Mouse (Mus musculus) CH12.LX (cell line): ENCODE results near the gene Ptpn21. TPM values are rescaled to one million over a fixed set of nuclear protein-coding genes. Genes with fewer than 3 reads are reported as not detected.

Source experiments
- DNase-seq: peaks from one replicate; pipeline ENCODE4 v3.0.0-alpha.2; 2013; ENCODE audit errors: extremely low read depth
- H3K27ac ChIP-seq: 2 replicates; pipeline ENCODE4 v1.5.1; 2012; ENCODE audit warnings: low read depth, mild to moderate bottlenecking, control low read depth, moderate library complexity; ENCODE audit not compliant: insufficient read depth
- H3K27me3 ChIP-seq: replicated peaks from 2 replicates; pipeline ENCODE3; 2012; ENCODE audit warnings: inconsistent platforms
- H3K36me3 ChIP-seq, 2 experiments: replicated peaks in 1 of 2; 2 replicates each; pipeline versions ENCODE3 to v1.6.1; 2012; ENCODE audit warnings: inconsistent platforms in 1 of 2, low read length in 1 of 2, mild to moderate bottlenecking in 1 of 2, mixed read lengths in 1 of 2, moderate library complexity in 1 of 2; ENCODE audit not compliant: control insufficient read depth in 1 of 2, insufficient read depth in 1 of 2
- H3K4me1 ChIP-seq, 2 experiments: 2 replicates each; pipeline ENCODE4 v1.6.1; 2012; ENCODE audit warnings: inconsistent platforms in 1 of 2, moderate library complexity in 1 of 2; ENCODE audit not compliant: insufficient read depth in 2 of 2, control insufficient read depth in 1 of 2
- H3K4me2 ChIP-seq: 2 replicates; pipeline ENCODE4 v1.6.1; 2012; ENCODE audit warnings: low read depth, mild to moderate bottlenecking, control low read depth; ENCODE audit not compliant: poor library complexity, insufficient read depth, severe bottlenecking
- H3K4me3 ChIP-seq, 3 experiments: fragments of 150-350 bp in 1 of 3; sonication (generic) in 1 of 3; replicated peaks in 1 of 3; 2 replicates each; pipeline versions ENCODE3 to v1.5.1; 2011 to 2012; ENCODE audit warnings: low read depth in 2 of 3, low read length in 2 of 3, mild to moderate bottlenecking in 2 of 3, moderate library complexity in 2 of 3, control low read depth in 1 of 3, improper control_type of control experiment in 1 of 3, inconsistent platforms in 1 of 3, mixed read lengths in 1 of 3; ENCODE audit not compliant: poor library complexity in 1 of 3
- H3K79me2 ChIP-seq: replicated peaks from 2 replicates; pipeline ENCODE4 v1.6.1; 2012; ENCODE audit warnings: mild to moderate bottlenecking, moderate library complexity; ENCODE audit not compliant: control insufficient read depth, poor library complexity, insufficient read depth, severe bottlenecking; ENCODE audit errors: extremely low read depth
- H3K9ac ChIP-seq: 2 replicates; pipeline ENCODE4 v1.6.1; 2012; ENCODE audit warnings: low read depth, mild to moderate bottlenecking, control low read depth, moderate library complexity; ENCODE audit not compliant: insufficient read depth
- H3K9me3 ChIP-seq: replicated peaks from 2 replicates; pipeline ENCODE3; 2012; ENCODE audit warnings: low read length, inconsistent platforms, mixed read lengths
- CHD2 ChIP-seq: IDR thresholded peaks from 2 replicates; pipeline ENCODE4 v1.6.1; 2011; ENCODE audit warnings: low read length, improper control_type of control experiment
- CTCF ChIP-seq, 2 experiments: IDR thresholded peaks in 1 of 2; conservative IDR thresholded peaks in 1 of 2; 2 replicates each; pipeline ENCODE4 v1.5.1; 2011 to 2012; ENCODE audit warnings: low read depth in 2 of 2, low read length in 2 of 2, improper control_type of control experiment in 1 of 2, inconsistent platforms in 1 of 2, mild to moderate bottlenecking in 1 of 2, moderate library complexity in 1 of 2
- E2F4 ChIP-seq: IDR thresholded peaks from 2 replicates; pipeline ENCODE4 v1.6.1; 2011; ENCODE audit warnings: low read depth, low read length, improper control_type of control experiment; ENCODE audit not compliant: insufficient replicate concordance
- GABPA ChIP-seq: IDR thresholded peaks from 2 replicates; pipeline ENCODE4 v1.6.1; 2012; ENCODE audit warnings: low read depth, low read length, improper control_type of control experiment, inconsistent platforms; ENCODE audit not compliant: insufficient replicate concordance
- HCFC1 ChIP-seq: IDR thresholded peaks from 2 replicates; pipeline ENCODE4 v1.6.1; 2012; ENCODE audit warnings: low read depth, mild to moderate bottlenecking, inconsistent platforms, low read length, improper control_type of control experiment
- IRF4 ChIP-seq: IDR thresholded peaks from 2 replicates; pipeline ENCODE4 v1.6.1; 2014; ENCODE audit warnings: low read depth, mild to moderate bottlenecking, inconsistent platforms, low read length, improper control_type of control experiment
- JUN ChIP-seq: IDR thresholded peaks from 2 replicates; pipeline ENCODE4 v1.6.1; 2011; ENCODE audit warnings: low read depth, mild to moderate bottlenecking, low read length, improper control_type of control experiment, moderate library complexity; ENCODE audit not compliant: insufficient read depth
- JUND ChIP-seq: conservative IDR thresholded peaks from 2 replicates; pipeline ENCODE4 v1.6.1; 2011; ENCODE audit warnings: low read depth, low read length, improper control_type of control experiment
- KAT2A ChIP-seq: IDR thresholded peaks from 2 replicates; pipeline ENCODE4 v1.6.1; 2012; ENCODE audit warnings: low read length, improper control_type of control experiment, inconsistent platforms; ENCODE audit not compliant: insufficient replicate concordance
- MAFK ChIP-seq: IDR thresholded peaks from 2 replicates; pipeline ENCODE4 v1.6.1; 2011; ENCODE audit warnings: low read length, improper control_type of control experiment; ENCODE audit not compliant: insufficient replicate concordance
- MAZ ChIP-seq: IDR thresholded peaks from 2 replicates; pipeline ENCODE4 v1.6.1; 2012; ENCODE audit warnings: low read depth, mild to moderate bottlenecking, inconsistent platforms, low read length, improper control_type of control experiment, moderate library complexity
- MEF2A ChIP-seq: IDR thresholded peaks from 2 replicates; pipeline ENCODE4 v1.6.1; 2014; ENCODE audit warnings: low read depth, mild to moderate bottlenecking, inconsistent platforms, low read length, improper control_type of control experiment, borderline replicate concordance
- MXI1 ChIP-seq: IDR thresholded peaks from 2 replicates; pipeline ENCODE4 v1.6.1; 2011; ENCODE audit warnings: mild to moderate bottlenecking, low read depth, low read length, improper control_type of control experiment
- NELFE ChIP-seq: IDR thresholded peaks from 2 replicates; pipeline ENCODE4 v1.6.1; 2011; ENCODE audit warnings: low read depth, low read length, improper control_type of control experiment
- NRF1 ChIP-seq: IDR thresholded peaks from 2 replicates; pipeline ENCODE4 v1.6.1; 2014; ENCODE audit warnings: low read depth, mild to moderate bottlenecking, inconsistent platforms, low read length, improper control_type of control experiment, moderate library complexity
- POLR2AphosphoS2 ChIP-seq: IDR thresholded peaks from 2 replicates; pipeline ENCODE4 v1.6.1; 2011; ENCODE audit warnings: low read depth, low read length, improper control_type of control experiment
- RAD21 ChIP-seq: IDR thresholded peaks from 2 replicates; pipeline ENCODE4 v1.6.1; 2011; ENCODE audit warnings: low read depth, mild to moderate bottlenecking, low read length, improper control_type of control experiment, moderate library complexity
- SIN3A ChIP-seq: IDR thresholded peaks from 2 replicates; pipeline ENCODE4 v1.6.1; 2012; ENCODE audit warnings: low read length, improper control_type of control experiment, inconsistent platforms
- SMC3 ChIP-seq: IDR thresholded peaks from 2 replicates; pipeline ENCODE4 v1.6.1; 2011; ENCODE audit warnings: low read depth, low read length, improper control_type of control experiment
- TCF12 ChIP-seq: IDR thresholded peaks from 2 replicates; pipeline ENCODE4 v1.6.1; 2014; ENCODE audit warnings: low read depth, mild to moderate bottlenecking, inconsistent platforms, low read length, improper control_type of control experiment
- USF1 ChIP-seq: IDR thresholded peaks from 2 replicates; pipeline ENCODE4 v1.6.1; 2014; ENCODE audit warnings: low read depth, mild to moderate bottlenecking, inconsistent platforms, low read length, improper control_type of control experiment
- USF2 ChIP-seq: conservative IDR thresholded peaks from 2 replicates; pipeline ENCODE4 v1.6.1; 2011; ENCODE audit warnings: low read depth, low read length, improper control_type of control experiment
- ZC3H11A ChIP-seq: IDR thresholded peaks from 2 replicates; pipeline ENCODE4 v1.6.1; 2012; ENCODE audit warnings: low read depth, mild to moderate bottlenecking, inconsistent platforms, low read length, improper control_type of control experiment
- ZKSCAN1 ChIP-seq: IDR thresholded peaks from 2 replicates; pipeline ENCODE4 v1.6.1; 2012; ENCODE audit warnings: low read depth, inconsistent platforms, low read length, improper control_type of control experiment, borderline replicate concordance
- dilution Hi-C: fragments of 300-500 bp; cut with MboI; formaldehyde crosslinking; loops from 2 replicates; pipeline ENCODE4 v1.14.3; 2020; ENCODE audit warnings: low sequenced_read_pairs; ENCODE audit not compliant: extremely low pct_unique_long_range_greater_than_20kb, extremely low pct_ligation_motif_present
- in situ Hi-C: fragments of 300-500 bp; cut with MboI; formaldehyde crosslinking; loops from 3 replicates; pipeline ENCODE4 v1.14.3; 2019; ENCODE audit warnings: low sequenced_read_pairs, low pct_ligation_motif_present, low pct_unique_long_range_greater_than_20kb, mixed read lengths
- polyA plus RNA-seq: library from polyadenylated mRNA; unstranded; fragments of >175 nt; gene quantifications from 2 replicates; pipeline ENCODE4 v1.2.1, GENCODE M21; 2012; ENCODE audit warnings: low read depth; ENCODE audit not compliant: insufficient read length
- total RNA-seq, 2 experiments: library from RNA; depleted of rRNA; stranded (reverse); fragments of 300-350 nt in 1 of 2; fragments of >200 nt in 1 of 2; gene quantifications; 2 replicates each; pipeline ENCODE4 v1.2.3; 2012 to 2014

Gene Ptpn21
- total and polyA plus RNA-seq, 3 experiments, result 2.2 to 5.8 (median 3.5) TPM

DNA sequence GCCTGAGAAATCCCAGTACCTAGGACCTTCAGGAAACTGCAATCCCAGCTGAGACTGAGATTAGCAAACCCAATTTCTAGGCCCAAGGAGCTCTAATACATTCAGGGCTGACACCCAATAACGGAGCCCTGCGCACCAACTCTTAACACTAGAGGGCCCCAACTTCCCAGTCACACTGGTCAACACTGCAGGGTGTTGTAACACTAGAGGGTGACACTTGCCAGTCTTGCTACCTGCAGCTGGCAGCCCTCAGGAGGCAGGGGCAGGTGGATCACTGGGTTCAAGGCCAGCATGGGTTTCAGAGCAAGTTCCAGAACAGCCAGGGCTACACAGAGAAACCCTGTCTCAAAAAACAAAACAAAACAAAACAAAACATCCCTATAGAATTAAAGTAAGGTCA lies 8.9 kb upstream of the Ptpn21 start:
- Histone ChIP-seq H3K4me2 (no peak overlapping the region), H3K27ac (no peak overlapping the region)
- TF ChIP-seq CTCF (conservative IDR thresholded peaks at IDR 0.05 in 1 of 2, IDR thresholded peaks at IDR 0.05 in 1 of 2; ENCODE audit: low read depth in 2 of 2, low read length in 2 of 2) (peak in 1 of 2 experiments; percentile 99; a peak in 2 of 4 replicates), IRF4 (0 out of 2 replicates have a peak, but pooled peaks have one; percentile 19), HCFC1 (peak; percentile 20; the same call in 1 of the 2 replicates), MAZ (no peak), CHD2 (no peak), MEF2A (0 out of 2 replicates have a peak, but pooled peaks have one; percentile 29), POLR2AphosphoS2 (no peak), MXI1 (no peak), RAD21 (peak; percentile 57), E2F4 (no peak), SMC3 (peak; percentile 66), NRF1 (peak; percentile 42; the same call in 1 of the 2 replicates), USF1 (no peak), MAFK (no peak), ZKSCAN1 (no peak), KAT2A (no peak), JUND (no peak), USF2 (no peak), JUN (no peak), TCF12 (no peak), NELFE (peak; percentile 61; the same call in 1 of the 2 replicates), ZC3H11A (no peak), SIN3A (no peak), GABPA (no peak)
- TF ChIP-seq, all 38 proteins: peak for 8
- peaks cover 0 to 22% of the 10 kb centered on the region in 2 experiments for H3K36me3 ChIP-seq
- in situ Hi-C loops (no loop called here), dilution Hi-C loops (no loop called here)
- peak overlapping the region in 1 of 3 experiments; percentile 83 for H3K4me3 ChIP-seq
- peaks cover 2 to 38% of the 10 kb centered on the region in 2 experiments; a peak in 2 of 4 replicates for H3K4me1 ChIP-seq
- peaks cover 24% of the 10 kb centered on the region for H3K27me3 ChIP-seq
- DNase-seq, result peak; percentile 83
- peaks cover 37% of the 10 kb centered on the region for H3K79me2 ChIP-seq
- no peaks in the 10 kb centered on the region for H3K9me3 ChIP-seq
- H3K9ac ChIP-seq, result no peak overlapping the region
